Mouse (Mus musculus): Measurements from ENCODE around the gene Kif6. TPM values are rescaled to one million over a fixed set of nuclear protein-coding genes. Genes with fewer than 3 reads are reported as not detected.

Gene Kif6
- total and polyA plus RNA-seq, 2 experiments from 2014 or later: 1.7 to 40.5 TPM

DNA sequence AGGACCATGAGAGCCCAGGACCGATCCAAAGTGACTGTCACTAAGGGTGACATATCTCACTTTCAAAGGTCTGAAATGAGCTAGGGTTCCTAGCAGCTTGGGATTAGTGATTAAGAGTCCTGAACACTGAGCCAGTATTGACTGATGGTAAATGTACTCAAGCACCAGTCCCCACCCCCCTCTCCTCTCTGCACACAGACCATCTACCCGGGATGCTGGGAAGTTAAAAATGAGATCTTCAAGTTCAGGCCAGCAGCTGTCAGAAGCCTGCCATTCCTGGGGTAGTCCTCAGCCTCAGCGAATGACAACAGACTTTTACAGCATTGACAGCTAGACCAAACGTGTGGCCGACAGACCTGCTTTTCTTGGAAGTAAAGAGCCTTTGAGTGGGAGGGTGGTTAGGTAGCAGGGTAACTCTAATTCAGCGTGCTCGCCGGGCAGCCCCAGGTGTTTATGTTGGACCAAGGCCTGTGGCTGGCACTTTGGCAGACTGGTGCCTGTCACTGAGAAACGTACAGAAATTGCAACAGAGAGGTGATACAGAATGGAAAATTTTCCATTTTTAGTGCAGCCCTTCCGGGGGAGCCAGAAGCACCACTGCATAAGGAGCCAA is 156.9 kb downstream of the Kif6 start:
- no peaks in the 10 kb centered on the region for H3K36me3 ChIP-seq (replicated peaks; ENCODE audit: control insufficient read depth, insufficient read depth, low read length)
- ATAC-seq (ENCODE audit: insufficient read depth, low read depth) (no peak), DNase-seq (ENCODE audit: low spot score) (no peak)
- H3K27ac ChIP-seq (ENCODE audit: low read depth): no peak overlapping the region
- no peaks in the 10 kb centered on the region for H3K4me1 ChIP-seq (ENCODE audit: control insufficient read depth, insufficient read depth)
- H3K4me2 ChIP-seq (ENCODE audit: low read depth, low read length): no peak overlapping the region
- H3K9me3 ChIP-seq (replicated peaks; ENCODE audit: control insufficient read depth, low read length): no peaks in the 10 kb centered on the region
- TF ChIP-seq EP300 (IDR thresholded peaks at IDR 0.05; ENCODE audit: low read depth): no peak
- no peak for TF ChIP-seq CTCF (IDR thresholded peaks at IDR 0.05; ENCODE audit: low read depth)
- H3K27me3 ChIP-seq (ENCODE audit: control insufficient read depth, insufficient read depth, low read length): no peaks in the 10 kb centered on the region
- H3K4me3 ChIP-seq (ENCODE audit: low read depth, low read length): no peak overlapping the region
- no peak overlapping the region for H3K9ac ChIP-seq (replicated peaks; ENCODE audit: low read depth, low read length)
- 26% methylated on average over 10 of the region's 10 CpGs for WGBS

DNA sequence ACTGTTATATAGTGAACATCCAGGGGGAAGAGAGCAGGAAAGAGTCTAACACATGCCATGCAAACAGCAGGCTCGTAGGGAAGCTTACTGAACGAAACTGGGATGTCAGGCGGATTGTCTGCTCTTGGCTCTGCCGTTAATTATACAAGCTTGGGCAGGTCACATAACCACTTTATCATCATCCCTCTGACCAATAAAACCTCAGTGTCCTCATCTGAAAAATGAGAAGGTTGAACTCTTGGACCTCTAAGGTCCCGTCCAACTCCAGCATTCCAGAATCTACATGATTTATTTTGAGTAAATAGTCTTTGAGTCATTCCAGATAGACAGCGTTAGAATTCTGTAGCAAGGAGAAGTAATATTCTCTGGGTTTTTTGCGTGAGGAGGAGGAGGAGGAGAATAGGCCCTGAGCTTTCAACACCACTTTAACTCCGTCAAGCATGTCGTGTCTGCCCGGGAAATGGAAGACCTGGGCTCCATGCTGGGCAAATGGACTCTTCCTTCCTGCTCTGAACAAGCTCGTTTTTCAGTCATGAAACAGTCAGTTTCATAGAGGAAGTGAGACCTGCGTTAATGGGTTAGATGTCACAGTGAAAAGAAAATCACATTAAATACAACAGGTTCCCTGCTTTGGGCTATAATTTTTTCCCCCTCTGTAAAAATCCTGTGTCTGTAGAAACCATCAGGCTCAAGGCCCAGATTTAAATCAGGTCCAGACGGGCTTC is 162.3 kb downstream of the Kif6 start:
- H3K36me3 ChIP-seq (replicated peaks; ENCODE audit: control insufficient read depth, insufficient read depth, low read length): no peaks in the 10 kb centered on the region
- H3K9me3 ChIP-seq (replicated peaks; ENCODE audit: control insufficient read depth, low read length): no peaks in the 10 kb centered on the region
- H3K4me3 ChIP-seq (ENCODE audit: low read depth, low read length): no peak overlapping the region
- TF ChIP-seq EP300 (IDR thresholded peaks at IDR 0.05; ENCODE audit: low read depth) (no peak), CTCF (IDR thresholded peaks at IDR 0.05; ENCODE audit: low read depth) (no peak)
- no peak for DNase-seq (ENCODE audit: low spot score)
- no peak overlapping the region for H3K9ac ChIP-seq (replicated peaks; ENCODE audit: low read depth, low read length)
- ATAC-seq (ENCODE audit: insufficient read depth, low read depth): no peak
- H3K4me2 ChIP-seq (ENCODE audit: low read depth, low read length): no peak overlapping the region
- no peaks in the 10 kb centered on the region for H3K27me3 ChIP-seq (ENCODE audit: control insufficient read depth, insufficient read depth, low read length)
- 65% methylated on average over 13 of the region's 13 CpGs for WGBS
- H3K27ac ChIP-seq (ENCODE audit: low read depth): no peak overlapping the region
- no peaks in the 10 kb centered on the region for H3K4me1 ChIP-seq (ENCODE audit: control insufficient read depth, insufficient read depth)

GRCm38 (mm10) chr17:49779066-49779465 is 164.1 kb downstream of the Kif6 start:
- ATAC-seq (ENCODE audit: insufficient read depth, low read depth): no peak
- Histone ChIP-seq H3K4me2 (ENCODE audit: low read depth, low read length) (no peak overlapping the region), H3K9ac (replicated peaks; ENCODE audit: low read depth, low read length) (no peak overlapping the region), H3K27ac (ENCODE audit: low read depth) (no peak overlapping the region), H3K36me3 (replicated peaks; ENCODE audit: control insufficient read depth, insufficient read depth, low read length) (no peaks in the 10 kb centered on the region), H3K27me3 (ENCODE audit: control insufficient read depth, insufficient read depth, low read length) (no peaks in the 10 kb centered on the region), H3K4me3 (ENCODE audit: low read depth, low read length) (no peak overlapping the region), H3K9me3 (replicated peaks; ENCODE audit: control insufficient read depth, low read length) (no peaks in the 10 kb centered on the region), H3K4me1 (ENCODE audit: control insufficient read depth, insufficient read depth) (no peaks in the 10 kb centered on the region)
- DNase-seq (ENCODE audit: low spot score): no peak
- WGBS: 88% methylated on average over 4 of the region's 4 CpGs
- no peak for TF ChIP-seq CTCF (IDR thresholded peaks at IDR 0.05; ENCODE audit: low read depth)

DNA sequence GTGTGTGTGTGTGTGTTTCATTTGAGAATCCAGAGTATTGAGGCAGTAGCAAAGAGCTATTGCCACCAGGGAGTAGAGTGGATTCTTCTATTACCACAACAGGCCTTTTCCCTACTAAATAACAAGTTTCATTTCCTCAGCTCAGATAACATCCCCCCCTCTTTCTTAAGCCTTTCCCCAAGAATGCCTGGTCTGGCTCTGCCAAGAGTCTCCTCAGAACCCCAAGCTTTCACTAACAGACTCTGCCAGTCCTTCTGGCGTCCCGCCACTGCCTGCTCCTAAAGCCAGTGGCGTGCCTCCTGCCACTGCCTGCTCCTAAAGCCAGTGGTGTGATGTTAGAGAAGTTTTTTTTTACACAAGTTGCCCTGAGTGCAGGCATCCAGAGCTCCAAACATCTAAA is 164.6 kb downstream of the Kif6 start:
- Histone ChIP-seq H3K9me3 (replicated peaks; ENCODE audit: control insufficient read depth, low read length) (no peaks in the 10 kb centered on the region), H3K27me3 (ENCODE audit: control insufficient read depth, insufficient read depth, low read length) (no peaks in the 10 kb centered on the region), H3K36me3 (replicated peaks; ENCODE audit: control insufficient read depth, insufficient read depth, low read length) (no peaks in the 10 kb centered on the region), H3K27ac (ENCODE audit: low read depth) (no peak overlapping the region), H3K9ac (replicated peaks; ENCODE audit: low read depth, low read length) (no peak overlapping the region), H3K4me2 (ENCODE audit: low read depth, low read length) (no peak overlapping the region), H3K4me1 (ENCODE audit: control insufficient read depth, insufficient read depth) (no peaks in the 10 kb centered on the region), H3K4me3 (ENCODE audit: low read depth, low read length) (no peak overlapping the region)
- ATAC-seq (ENCODE audit: insufficient read depth, low read depth) (no peak), DNase-seq (ENCODE audit: low spot score) (no peak)
- no peak for TF ChIP-seq EP300 (IDR thresholded peaks at IDR 0.05; ENCODE audit: low read depth)
- TF ChIP-seq CTCF (IDR thresholded peaks at IDR 0.05; ENCODE audit: low read depth): no peak
- 67% methylated on average over 3 of the region's 3 CpGs for WGBS

DNA sequence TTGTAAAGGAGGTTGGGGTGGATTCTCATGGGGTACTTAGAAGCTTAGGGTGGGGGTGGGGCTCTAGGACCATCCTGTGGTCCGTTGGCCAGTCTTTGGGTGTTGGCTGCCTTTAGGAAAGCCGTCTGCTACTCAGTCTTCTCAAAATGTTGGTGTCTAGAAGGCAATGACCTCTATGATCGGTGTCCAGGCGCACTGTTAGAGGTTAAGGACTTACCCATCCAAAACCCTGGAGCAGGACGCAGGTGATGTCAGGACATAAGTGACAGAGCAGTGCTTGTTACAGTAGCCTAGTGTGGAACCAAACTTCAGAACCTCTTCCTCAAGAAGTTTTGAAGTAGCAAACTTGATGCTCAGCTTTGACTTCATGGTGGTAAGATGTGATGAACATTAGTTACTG is 170.9 kb downstream of the Kif6 start:
- Histone ChIP-seq H3K9me3 (replicated peaks; ENCODE audit: control insufficient read depth, low read length) (no peaks in the 10 kb centered on the region), H3K4me3 (ENCODE audit: low read depth, low read length) (no peak overlapping the region), H3K36me3 (replicated peaks; ENCODE audit: control insufficient read depth, insufficient read depth, low read length) (no peaks in the 10 kb centered on the region), H3K27me3 (ENCODE audit: control insufficient read depth, insufficient read depth, low read length) (no peaks in the 10 kb centered on the region), H3K9ac (replicated peaks; ENCODE audit: low read depth, low read length) (no peak overlapping the region), H3K27ac (ENCODE audit: low read depth) (no peak overlapping the region), H3K4me1 (ENCODE audit: control insufficient read depth, insufficient read depth) (no peaks in the 10 kb centered on the region), H3K4me2 (ENCODE audit: low read depth, low read length) (no peak overlapping the region)
- no peak for DNase-seq (ENCODE audit: low spot score)
- no peak for TF ChIP-seq CTCF (IDR thresholded peaks at IDR 0.05; ENCODE audit: low read depth)
- no peak for TF ChIP-seq EP300 (IDR thresholded peaks at IDR 0.05; ENCODE audit: low read depth)
- no peak for ATAC-seq (ENCODE audit: insufficient read depth, low read depth)
- 85% methylated on average over 5 of the region's 5 CpGs for WGBS

DNA sequence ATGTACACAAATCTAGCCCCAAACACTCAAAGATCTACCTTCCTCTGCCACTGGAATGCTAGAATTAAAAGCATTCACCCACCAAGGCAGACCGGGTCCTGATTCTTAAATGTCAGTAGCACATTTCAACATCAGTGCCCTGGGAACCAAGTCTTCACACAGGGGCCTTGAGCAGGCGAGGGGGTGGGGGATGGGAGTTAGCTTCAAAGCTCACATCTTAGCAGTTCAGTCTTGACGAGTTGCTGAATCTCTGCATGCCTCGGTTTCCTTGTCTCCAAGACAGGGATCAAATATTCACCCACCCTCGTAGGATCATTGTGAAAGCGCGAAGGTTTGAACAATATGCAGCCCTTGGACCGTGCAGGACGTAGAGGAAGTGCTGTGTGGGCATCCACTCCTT is 172.4 kb downstream of the Kif6 start:
- Histone ChIP-seq H3K27ac (ENCODE audit: low read depth) (no peak overlapping the region), H3K4me3 (ENCODE audit: low read depth, low read length) (no peak overlapping the region), H3K9me3 (replicated peaks; ENCODE audit: control insufficient read depth, low read length) (no peaks in the 10 kb centered on the region), H3K4me1 (ENCODE audit: control insufficient read depth, insufficient read depth) (no peaks in the 10 kb centered on the region), H3K36me3 (replicated peaks; ENCODE audit: control insufficient read depth, insufficient read depth, low read length) (no peaks in the 10 kb centered on the region), H3K9ac (replicated peaks; ENCODE audit: low read depth, low read length) (no peak overlapping the region), H3K27me3 (ENCODE audit: control insufficient read depth, insufficient read depth, low read length) (no peaks in the 10 kb centered on the region), H3K4me2 (ENCODE audit: low read depth, low read length) (no peak overlapping the region)
- WGBS: 66% methylated on average over 9 of the region's 9 CpGs
- TF ChIP-seq CTCF (IDR thresholded peaks at IDR 0.05; ENCODE audit: low read depth): no peak
- TF ChIP-seq EP300 (IDR thresholded peaks at IDR 0.05; ENCODE audit: low read depth): no peak
- ATAC-seq (ENCODE audit: insufficient read depth, low read depth): no peak
- DNase-seq (ENCODE audit: low spot score): no peak
